Mouse (Mus musculus) heart, adult 2 months (tissue): ENCODE measurements around the gene AI597479.

Experiments
- CTCF ChIP-seq: fragments of 200-600 bp; IDR thresholded peaks from 2 replicates; pipeline ENCODE4 v1.8.1; 2022; ENCODE audit warnings: antibody characterized with exemption, mild to moderate bottlenecking, moderate library complexity
- EP300 ChIP-seq: fragments of 200-500 bp; IDR thresholded peaks from 2 replicates; pipeline ENCODE4 v1.6.1; 2011; ENCODE audit warnings: low read depth, low read length, control low read depth; ENCODE audit not compliant: insufficient read depth
- POLR2A ChIP-seq: fragments of 200-500 bp; IDR thresholded peaks from 2 replicates; pipeline ENCODE4 v1.6.1; 2011; ENCODE audit warnings: mild to moderate bottlenecking, low read depth, low read length, control low read depth; ENCODE audit not compliant: insufficient read depth

- TF ChIP-seq POLR2A, result no peak
- no peak for TF ChIP-seq CTCF
- TF ChIP-seq EP300, result peak; percentile 55; the same call in 1 of the 2 replicates
Observed at GRCm38 (mm10) chr1:43120950-43121349, 22.4 kb downstream of the AI597479 start.
